Mouse (Mus musculus) liver, postnatal 0 days (tissue): ENCODE measurements around the gene Ccdc57. TPM values are rescaled to one million over a fixed set of nuclear protein-coding genes. Genes with fewer than 3 reads are reported as not detected.

Experiments used
- ATAC-seq: fragments of 200-750 bp; cut with Nextera tagmentation; 2 replicates; pipeline ENCODE4 v1.8.0; 2017; ENCODE audit warnings: mild to moderate bottlenecking, moderate library complexity
- DNase-seq: peaks from one replicate; pipeline ENCODE4 v3.0.0-alpha.2; 2016
- H3K27ac ChIP-seq: fragments of 300-500 bp; sonication (generic); 2 replicates; pipeline ENCODE4 v1.5.1; 2014; ENCODE audit warnings: antibody characterized with exemption, moderate library complexity, mild to moderate bottlenecking, low read depth
- H3K27me3 ChIP-seq: fragments of 300-500 bp; sonication (generic); 2 replicates; pipeline ENCODE4 v1.6.1; 2014; ENCODE audit warnings: low read length, control low read depth, mixed read lengths; ENCODE audit not compliant: insufficient read depth
- H3K36me3 ChIP-seq: fragments of 300-500 bp; sonication (generic); replicated peaks from 2 replicates; pipeline ENCODE4 v1.6.1; 2014; ENCODE audit warnings: mild to moderate bottlenecking, control low read depth, low read length, moderate library complexity, mixed read lengths; ENCODE audit not compliant: insufficient read depth
- H3K4me1 ChIP-seq: fragments of 300-500 bp; sonication (generic); 2 replicates; pipeline ENCODE4 v1.6.1; 2014; ENCODE audit warnings: antibody characterized with exemption, mild to moderate bottlenecking, control low read depth; ENCODE audit not compliant: insufficient read depth
- H3K4me2 ChIP-seq: fragments of 300-500 bp; sonication (generic); 2 replicates; pipeline ENCODE4 v1.6.1; 2014; ENCODE audit warnings: low read depth, mild to moderate bottlenecking, low read length, moderate library complexity, mixed read lengths
- H3K4me3 ChIP-seq: fragments of 300-500 bp; sonication (generic); 2 replicates; pipeline ENCODE4 v1.5.1; 2014; ENCODE audit warnings: low read depth, low read length
- H3K9ac ChIP-seq: fragments of 300-500 bp; sonication (generic); replicated peaks from 2 replicates; pipeline ENCODE4 v1.6.1; 2014; ENCODE audit warnings: mild to moderate bottlenecking, moderate library complexity
- H3K9me3 ChIP-seq: fragments of 300-500 bp; sonication (generic); 2 replicates; pipeline ENCODE4 v1.6.1; 2016; ENCODE audit warnings: mild to moderate bottlenecking, control low read depth, low read length, mixed read lengths
- CTCF ChIP-seq: sonication (generic); IDR thresholded peaks from 2 replicates; pipeline ENCODE4 v1.5.1; 2016; ENCODE audit warnings: antibody characterized with exemption, low read depth
- EP300 ChIP-seq: IDR thresholded peaks from 2 replicates; pipeline ENCODE4 v1.6.1; 2016; ENCODE audit warnings: antibody characterized with exemption, low read depth, mild to moderate bottlenecking
- WGBS: fragments of 180-500 bp; shearing (Covaris S2); extraction: QIAGEN DNeasy Blood & Tissue Kit; methylation state at CpG from one replicate; pipeline ENCODE4 v1.1.7; 2014; ENCODE audit not compliant: insufficient replicate concordance; 5-methylcytosine and 5-hydroxymethylcytosine counted together
- polyA plus RNA-seq: library from polyadenylated mRNA; unstranded; fragments of >200 nt; fragmentation: Nextera tagmentation; extraction: Ambion mirVana; gene quantifications from 2 replicates; pipeline ENCODE4 v1.2.1, GENCODE M21; 2015

Ccdc57 gene
- polyA plus RNA-seq, 1 experiment from 2014 or later: 1.4 TPM

DNA sequence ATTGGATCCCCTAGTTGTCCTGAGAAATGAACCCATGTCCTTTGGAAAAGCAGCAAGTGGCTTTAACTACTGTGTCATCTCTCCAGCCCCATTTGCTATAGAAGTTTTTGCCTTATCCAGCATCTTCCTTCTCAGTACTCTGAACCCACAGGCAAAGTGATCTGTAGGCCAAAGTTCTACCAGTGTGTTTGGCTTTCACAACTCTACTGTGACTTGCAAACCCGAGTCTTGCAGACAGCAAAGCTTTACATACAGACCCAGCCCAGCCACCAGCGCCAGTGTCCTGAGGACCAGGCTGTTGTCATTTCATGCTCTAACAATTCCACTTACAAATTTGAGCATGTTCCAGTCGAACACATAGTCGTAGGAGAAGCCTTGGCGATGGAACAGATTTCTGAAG, 38.6 kb upstream of the Ccdc57 start:
- H3K4me2 ChIP-seq: no peak overlapping the region
- no peak overlapping the region for H3K9ac ChIP-seq
- no peak overlapping the region for H3K4me3 ChIP-seq
- H3K9me3 ChIP-seq: no peaks in the 10 kb centered on the region
- DNase-seq: no peak
- 80% methylated on average over 5 of the region's 5 CpGs for WGBS
- H3K27ac ChIP-seq: no peak overlapping the region
- H3K27me3 ChIP-seq: no peaks in the 10 kb centered on the region
- peaks cover 98% of the 10 kb centered on the region for H3K36me3 ChIP-seq
- TF ChIP-seq CTCF: no peak
- no peak for TF ChIP-seq EP300
- peak; percentile 60 for ATAC-seq
- peaks cover 7% of the 10 kb centered on the region; the same call in 1 of the 2 replicates for H3K4me1 ChIP-seq

DNA sequence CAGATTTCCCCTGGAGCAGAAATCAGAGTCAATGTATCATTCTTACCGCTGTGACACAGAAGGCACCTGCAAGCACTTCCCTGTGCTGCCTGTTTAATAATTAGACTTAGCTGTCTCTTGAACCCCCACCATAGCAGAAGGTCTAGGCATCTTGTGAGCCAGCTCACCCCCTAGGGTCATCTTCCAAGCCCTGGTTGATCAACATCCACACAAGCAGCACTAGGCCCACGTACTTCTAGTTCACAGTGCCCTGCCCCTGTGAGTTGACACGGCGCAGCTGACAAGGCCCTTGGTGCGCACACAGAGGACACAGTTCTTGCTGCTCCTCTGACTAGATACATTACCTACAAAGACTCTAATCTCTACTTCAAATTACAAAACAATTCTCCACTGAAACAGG, 37.1 kb upstream of the Ccdc57 start:
- DNase-seq (no peak), ATAC-seq (no peak)
- TF ChIP-seq CTCF (no peak), EP300 (no peak)
- no peak overlapping the region for H3K4me3 ChIP-seq
- peaks cover 98% of the 10 kb centered on the region for H3K36me3 ChIP-seq
- H3K4me2 ChIP-seq: no peak overlapping the region
- H3K27me3 ChIP-seq: no peaks in the 10 kb centered on the region
- H3K9me3 ChIP-seq: no peaks in the 10 kb centered on the region
- H3K9ac ChIP-seq: no peak overlapping the region
- no peak overlapping the region for H3K27ac ChIP-seq
- peaks cover 7% of the 10 kb centered on the region; the same call in 1 of the 2 replicates for H3K4me1 ChIP-seq
- 94% methylated on average over 5 of the region's 5 CpGs for WGBS

GRCm38 (mm10) chr11:120965587-120965986, 32.9 kb upstream of the Ccdc57 start:
- H3K4me3 ChIP-seq: no peak overlapping the region
- no peak overlapping the region for H3K9ac ChIP-seq
- H3K4me2 ChIP-seq: no peak overlapping the region
- TF ChIP-seq EP300 (no peak), CTCF (no peak)
- H3K36me3 ChIP-seq: peaks cover 97% of the 10 kb centered on the region
- 80% methylated on average over 4 of the region's 4 CpGs for WGBS
- no peaks in the 10 kb centered on the region for H3K9me3 ChIP-seq
- no peak overlapping the region for H3K27ac ChIP-seq
- no peaks in the 10 kb centered on the region for H3K27me3 ChIP-seq
- ATAC-seq (no peak), DNase-seq (no peak)
- no peaks in the 10 kb centered on the region for H3K4me1 ChIP-seq

- Histone ChIP-seq H3K9me3 (no peaks in the 10 kb centered on the region), H3K36me3 (peaks cover 96% of the 10 kb centered on the region), H3K9ac (no peak overlapping the region), H3K4me1 (no peaks in the 10 kb centered on the region), H3K4me3 (no peak overlapping the region), H3K27ac (no peak overlapping the region), H3K4me2 (no peak overlapping the region), H3K27me3 (no peaks in the 10 kb centered on the region)
- TF ChIP-seq CTCF (no peak), EP300 (no peak)
- 83% methylated on average over 10 of the region's 10 CpGs for WGBS
- no peak for DNase-seq
- no peak for ATAC-seq
Observed at GRCm38 (mm10) chr11:120964195-120965157, 31.8 kb upstream of the Ccdc57 start.

GRCm38 (mm10) chr11:120962909-120963308, 30.2 kb upstream of the Ccdc57 start:
- WGBS: 86% methylated on average over 7 of the region's 7 CpGs
- H3K4me3 ChIP-seq: no peak overlapping the region
- DNase-seq (no peak), ATAC-seq (no peak)
- no peak overlapping the region for H3K9ac ChIP-seq
- TF ChIP-seq CTCF (no peak), EP300 (no peak)
- H3K36me3 ChIP-seq: peaks cover 94% of the 10 kb centered on the region
- H3K27me3 ChIP-seq: no peaks in the 10 kb centered on the region
- no peak overlapping the region for H3K27ac ChIP-seq
- no peak overlapping the region for H3K4me2 ChIP-seq
- H3K9me3 ChIP-seq: no peaks in the 10 kb centered on the region
- 0 out of 2 replicates have a peak, but pooled peaks cover 2% of the 10 kb centered on the region for H3K4me1 ChIP-seq

- no peak for TF ChIP-seq CTCF
- no peak for TF ChIP-seq EP300
- no peak for ATAC-seq
- DNase-seq: no peak
- Histone ChIP-seq H3K4me1 (0 out of 2 replicates have a peak, but pooled peaks cover 2% of the 10 kb centered on the region), H3K9me3 (no peaks in the 10 kb centered on the region), H3K27me3 (no peaks in the 10 kb centered on the region), H3K9ac (no peak overlapping the region), H3K36me3 (peaks cover 89% of the 10 kb centered on the region), H3K4me3 (no peak overlapping the region), H3K4me2 (no peak overlapping the region), H3K27ac (no peak overlapping the region)
- WGBS: 88% methylated on average over 13 of the region's 13 CpGs
Observed at GRCm38 (mm10) chr11:120962050-120962771, 29.5 kb upstream of the Ccdc57 start.
